8 mouse cellular contexts compared by ENCODE assay signal in the genomic region with DNA sequence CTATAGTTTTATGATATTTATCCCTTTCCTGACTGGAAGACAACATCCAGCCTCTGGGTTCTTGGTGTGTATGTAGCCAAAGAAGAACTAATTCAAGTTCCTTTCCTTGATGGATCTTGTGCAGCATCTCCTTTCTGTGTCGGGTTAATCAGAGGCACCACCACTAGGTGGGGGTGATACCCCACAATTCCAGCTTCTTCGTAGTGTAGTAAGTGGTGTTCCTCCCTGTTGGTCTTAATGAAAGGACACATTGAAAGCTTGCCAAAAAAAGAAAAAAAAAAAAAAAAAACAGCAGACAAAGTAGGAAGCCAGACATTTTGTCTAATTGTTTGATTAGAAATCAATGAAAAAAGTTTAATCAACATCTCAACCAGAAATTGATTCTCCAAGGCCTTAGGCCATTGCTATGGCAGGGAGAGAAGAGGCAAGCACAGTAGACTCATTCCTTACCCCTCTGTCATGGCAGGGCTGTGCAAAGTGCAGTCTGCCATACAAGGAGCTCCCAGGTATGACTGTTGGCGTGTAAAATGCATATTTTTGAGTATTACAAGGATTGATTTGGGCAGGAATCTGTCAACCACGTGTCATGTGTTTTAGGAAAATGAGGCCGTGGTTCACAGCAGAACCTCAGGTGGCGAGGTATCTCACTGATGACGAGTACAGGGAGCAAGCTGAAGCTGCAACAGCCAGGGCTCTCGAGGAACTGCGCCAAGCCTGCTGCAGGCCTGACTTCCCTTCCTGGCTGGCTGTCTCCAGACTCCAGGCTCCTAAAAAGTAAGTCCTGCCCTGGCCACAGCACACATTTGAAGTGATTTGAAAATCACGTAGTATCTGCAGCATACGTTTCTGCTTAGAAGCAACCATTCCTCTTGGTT. TPM values are rescaled to one million over a fixed set of nuclear protein-coding genes. Genes with fewer than 3 reads are reported as not detected.
DNase-seq lines count a peak whose midpoint lies in the region; ATAC-seq and TF ChIP-seq lines count a peak whose summit lies in the region.
"Had no signal": no experiment of that assay in that cellular context is flagged by ENCODE, and none has a peak within 500 bp of the region (broad histone marks: within the 10 kb centered on the region; RNA-seq: fewer than 3 reads in every experiment).

No protein-coding gene starts in this region.

- peak; percentile 91 for ATAC-seq in Patski
- peak; percentile 84 for ATAC-seq in hindbrain, embryonic 14.5 days (ENCODE audit: low FRiP score)
- ATAC-seq in megakaryocyte progenitor cell, adult 5-6 weeks (replicated peaks; ENCODE audit: poor library complexity), result peak; percentile 96

- H3K36me3 ChIP-seq in hindbrain, embryonic 14.5 days (replicated peaks; ENCODE audit: control insufficient read depth, insufficient read depth), result peaks cover 53% of the 10 kb centered on the region
- H3K36me3 ChIP-seq: liver, embryonic 15.5 days had no signal

- no peak overlapping the region for H3K27ac ChIP-seq in hindbrain, embryonic 14.5 days
- H3K27ac ChIP-seq: liver, embryonic 15.5 days had no signal

- H3K9ac ChIP-seq in hindbrain, embryonic 14.5 days, result no peak overlapping the region
- H3K9ac ChIP-seq: liver, embryonic 15.5 days had no signal

- H3K4me2 ChIP-seq in hindbrain, embryonic 14.5 days (replicated peaks), result no peak overlapping the region
- H3K4me2 ChIP-seq: liver, embryonic 15.5 days had no signal

- no peak overlapping the region for H3K4me3 ChIP-seq in hindbrain, embryonic 14.5 days (replicated peaks; ENCODE audit: low read length)
- H3K4me3 ChIP-seq: liver, embryonic 15.5 days had no signal

- no peaks in the 10 kb centered on the region for H3K4me1 ChIP-seq in hindbrain, embryonic 14.5 days (replicated peaks; ENCODE audit: control insufficient read depth, insufficient read depth, low read length)
- H3K4me1 ChIP-seq: liver, embryonic 15.5 days had no signal

- no peaks in the 10 kb centered on the region for H3K27me3 ChIP-seq in Patski
- H3K27me3 ChIP-seq in hindbrain, embryonic 14.5 days (ENCODE audit: control insufficient read depth, insufficient read depth, low read length), result no peaks in the 10 kb centered on the region
- H3K27me3 ChIP-seq: liver, embryonic 15.5 days had no signal

- POLR2A ChIA-PET in Patski (lab: Charles Lee), result no interaction called here

- CTCF ChIA-PET in Patski (lab: Charles Lee), result interaction anchor here (0.7 to 3.0 kb wide), 5 partner anchors 11 to 147 kb away, joined by 3 to 7 read pairs (median 4); no protein-coding TSS in a partner anchor

- in situ Hi-C loops in Patski (cut with MboI; ENCODE audit: low pct_unique_long_range_greater_than_20kb), result loop anchor here (5.0 to 10.0 kb wide), 3 partner anchors 99 to 306 kb away; no protein-coding TSS in a partner anchor

- H3K9me3 ChIP-seq in hindbrain, embryonic 14.5 days (ENCODE audit: control insufficient read depth, low read length), result no peaks in the 10 kb centered on the region
- H3K9me3 ChIP-seq: liver, embryonic 15.5 days had no signal

- no peak for DNase-seq in Patski (ENCODE audit: low read depth, low spot score)
- DNase-seq in cerebellum, adult 11 months, result peak; percentile 73
- DNase-seq in forelimb bud, embryonic 11.5 days (ENCODE audit: low read depth, low spot score), result peak; percentile 52
- peak; percentile 88 for DNase-seq in hindbrain, embryonic 14.5 days (ENCODE audit: low spot score)
- DNase-seq in left cerebral cortex, adult 11 months (ENCODE audit: low spot score), result peak; percentile 80
- peak; percentile 85 to 88 for DNase-seq in right cerebral cortex, adult 2 months (ENCODE audit: low spot score in 2 of 2)

- peak; percentile 80 for TF ChIP-seq CTCF in Patski (IDR thresholded peaks at IDR 0.05)

- 83% methylated on average over 11 of the region's 11 CpGs for WGBS in hindbrain, embryonic 14.5 days

RNA-seq across cellular contexts. Expression of gene Nemp2, which starts 17.9 kb away (rescaled TPM):
- 6.6 TPM for polyA plus RNA-seq in Patski (2021)
- 7.1 and 7.2 TPM in 2 replicates for polyA plus RNA-seq in hindbrain, embryonic 14.5 days (2014; fragmentation: Nextera tagmentation; extraction: Ambion mirVana)
- 10.4 and 11.1 TPM in 2 replicates for total RNA-seq in megakaryocyte progenitor cell, adult 5-6 weeks (2015)
- 6.5 and 11.2 TPM in 2 replicates for total RNA-seq in megakaryocyte progenitor cell, adult 5-6 weeks (2017)
